Mouse (Mus musculus) thymus, postnatal 4 days (tissue): ENCODE results near the gene Tfap2e.
A peak's percentile ranks its signal among the peaks of the same experiment; 100 is the strongest.

Source experiments
- DNase-seq: peaks from one replicate; pipeline ENCODE4 v3.0.0; 2021

The Tfap2e gene

GRCm38 (mm10) chr4:126693021-126693420 is 43.0 kb downstream of the Tfap2e start:
- no peak for DNase-seq

DNA sequence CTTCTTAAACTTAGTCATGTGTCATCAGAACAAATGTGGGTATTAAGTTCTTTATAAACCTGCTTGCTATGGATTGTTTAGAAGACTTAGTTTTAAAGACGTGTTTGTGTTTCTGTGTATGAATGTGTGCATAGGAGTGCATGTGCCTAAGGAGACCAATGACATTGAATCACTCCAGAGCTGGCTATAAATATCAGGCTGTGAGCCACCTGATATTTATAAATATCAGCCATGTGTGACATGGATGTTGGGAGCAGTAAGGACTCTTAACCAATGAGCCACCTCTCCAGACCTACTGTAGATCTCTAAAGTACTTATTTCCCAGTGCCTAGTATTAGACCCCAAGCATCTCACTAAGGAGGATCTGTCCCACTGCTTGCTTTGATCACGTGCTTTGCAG is 46.6 kb downstream of the Tfap2e start:
- no peak for DNase-seq

DNA sequence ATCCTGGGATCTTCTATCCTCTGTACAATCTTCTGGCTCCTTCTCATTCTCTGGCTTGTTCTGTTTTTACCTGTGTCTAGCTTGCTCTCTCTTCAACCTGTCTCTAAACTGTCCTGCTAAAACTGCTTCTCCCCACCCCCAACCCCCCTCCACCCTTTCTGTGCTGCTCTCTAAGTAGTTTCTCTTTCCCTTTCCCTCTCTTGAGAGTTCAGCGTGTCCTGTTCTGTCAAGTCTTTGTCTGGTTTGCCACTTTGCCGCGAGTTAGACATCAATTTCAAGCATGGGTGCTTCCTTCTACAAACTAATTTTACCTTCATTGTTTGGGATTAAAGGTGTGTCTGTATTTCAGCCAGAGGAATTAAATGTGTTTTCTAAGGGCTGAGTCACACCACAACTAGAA is 53.0 kb downstream of the Tfap2e start:
- DNase-seq = no peak

DNA sequence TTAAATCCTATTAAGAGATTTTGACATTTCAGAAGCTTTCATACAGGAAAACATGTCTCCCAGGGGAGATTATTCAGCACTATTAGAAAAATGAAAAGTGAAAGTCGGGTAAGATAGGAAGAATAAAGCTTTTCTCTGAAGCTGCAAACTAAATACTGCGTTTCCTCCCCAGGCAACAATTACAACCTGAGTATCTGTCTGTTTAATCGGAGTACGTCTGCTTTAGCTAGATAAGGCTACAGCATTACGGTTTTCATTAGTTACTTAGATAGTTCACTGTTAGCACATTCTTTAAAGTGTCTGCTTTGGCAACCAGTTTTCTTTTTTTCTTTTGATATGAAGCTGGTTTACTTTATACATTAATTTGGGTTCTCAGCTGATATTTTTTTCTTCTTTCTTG is 53.7 kb downstream of the Tfap2e start:
- DNase-seq = no peak

- DNase-seq = peak; percentile 99
These were observed 58.7 kb downstream of the Tfap2e start, which contains the start of gene Psmb2 for GRCm38 (mm10) chr4:126677054-126678003. Gene Psmb2, plus strand, starts transcription at chr4:126677630.

GRCm38 (mm10) chr4:126667075-126667474 is 69.0 kb downstream of the Tfap2e start:
- DNase-seq = peak; percentile 14
